Mouse (Mus musculus): ENCODE measurements around the gene Nphs2. TPM values are rescaled to one million over a fixed set of nuclear protein-coding genes. Genes with fewer than 3 reads are reported as not detected.
"Not testable (repeated sequence)": the region's sequence is repeated elsewhere in the genome, so short reads cannot be mapped to it uniquely, and the experiment has no call there.

Gene Nphs2
- polyA plus RNA-seq, 1 experiment from 2014 or later: 0.75 TPM

- no peak overlapping the region for H3K9ac ChIP-seq (replicated peaks; ENCODE audit: low read depth, low read length)
- H3K4me2 ChIP-seq (ENCODE audit: low read length): no peak overlapping the region
- no peaks in the 10 kb centered on the region for H3K27me3 ChIP-seq (replicated peaks; ENCODE audit: control insufficient read depth, insufficient read depth, low read length)
- WGBS: 85% methylated on average over 5 of the region's 5 CpGs
- H3K4me3 ChIP-seq (replicated peaks; ENCODE audit: low read length): no peak overlapping the region
- no peak for ATAC-seq
- no peaks in the 10 kb centered on the region for H3K36me3 ChIP-seq (ENCODE audit: control insufficient read depth, insufficient read depth)
- no peaks in the 10 kb centered on the region for H3K9me3 ChIP-seq (ENCODE audit: control insufficient read depth, low read length)
- H3K4me1 ChIP-seq (replicated peaks; ENCODE audit: control insufficient read depth, insufficient read depth, low read length): 0 out of 2 replicates have a peak, but pooled peaks cover 3% of the 10 kb centered on the region
- H3K27ac ChIP-seq (ENCODE audit: low read length): no peak overlapping the region
Measured at GRCm38 (mm10) chr1:156285541-156285896, 25.0 kb upstream of the Nphs2 start.

- 0 out of 2 replicates have a peak, but pooled peaks cover 3% of the 10 kb centered on the region for H3K4me1 ChIP-seq (replicated peaks; ENCODE audit: control insufficient read depth, insufficient read depth, low read length)
- H3K27ac ChIP-seq (ENCODE audit: low read length): no peak overlapping the region
- H3K9ac ChIP-seq (replicated peaks; ENCODE audit: low read depth, low read length): no peak overlapping the region
- H3K27me3 ChIP-seq (replicated peaks; ENCODE audit: control insufficient read depth, insufficient read depth, low read length): no peaks in the 10 kb centered on the region
- H3K4me2 ChIP-seq (ENCODE audit: low read length): no peak overlapping the region
- 50% methylated on average over 9 of the region's 9 CpGs for WGBS
- H3K9me3 ChIP-seq (ENCODE audit: control insufficient read depth, low read length): no peaks in the 10 kb centered on the region
- no peaks in the 10 kb centered on the region for H3K36me3 ChIP-seq (ENCODE audit: control insufficient read depth, insufficient read depth)
- ATAC-seq: no peak
- H3K4me3 ChIP-seq (replicated peaks; ENCODE audit: low read length): no peak overlapping the region
Measured at GRCm38 (mm10) chr1:156288556-156289221, 21.8 kb upstream of the Nphs2 start.

- not testable (repeated sequence) for ATAC-seq; H3K36me3 ChIP-seq (ENCODE audit: control insufficient read depth, insufficient read depth); H3K4me2 ChIP-seq (ENCODE audit: low read length); H3K4me3 ChIP-seq (replicated peaks; ENCODE audit: low read length); H3K9me3 ChIP-seq (ENCODE audit: control insufficient read depth, low read length); H3K27ac ChIP-seq (ENCODE audit: low read length); H3K9ac ChIP-seq (replicated peaks; ENCODE audit: low read depth, low read length); H3K27me3 ChIP-seq (replicated peaks; ENCODE audit: control insufficient read depth, insufficient read depth, low read length); H3K4me1 ChIP-seq (replicated peaks; ENCODE audit: control insufficient read depth, insufficient read depth, low read length)
- 73% methylated on average over 9 of the region's 10 CpGs for WGBS
Measured at GRCm38 (mm10) chr1:156289222-156289587, 21.3 kb upstream of the Nphs2 start.

GRCm38 (mm10) chr1:156290016-156290415, 20.5 kb upstream of the Nphs2 start:
- no peak for ATAC-seq
- 96% methylated on average over 6 of the region's 6 CpGs for WGBS

GRCm38 (mm10) chr1:156302911-156303749, 7.4 kb upstream of the Nphs2 start, which contains the start of gene Tdrd5:
Gene Tdrd5 (minus strand): TSS chr1:156303664.
- peak within 1 kb of the TSS; percentile 72 for H3K9ac ChIP-seq (replicated peaks; ENCODE audit: low read depth, low read length)
- no peak within 1 kb of the TSS for H3K27ac ChIP-seq (ENCODE audit: low read length)
- H3K4me1 ChIP-seq (replicated peaks; ENCODE audit: control insufficient read depth, insufficient read depth, low read length): peaks cover 3% of the 10 kb centered on the region; the same call in 1 of the 2 replicates
- H3K36me3 ChIP-seq (ENCODE audit: control insufficient read depth, insufficient read depth): no peaks in the 10 kb centered on the region
- peaks cover 26% of the 10 kb centered on the region for H3K27me3 ChIP-seq (replicated peaks; ENCODE audit: control insufficient read depth, insufficient read depth, low read length)
- no peaks in the 10 kb centered on the region for H3K9me3 ChIP-seq (ENCODE audit: control insufficient read depth, low read length)
- H3K4me3 ChIP-seq (replicated peaks; ENCODE audit: low read length): peak within 1 kb of the TSS; percentile 69
- peak within 1 kb of the TSS; percentile 98 for H3K4me2 ChIP-seq (ENCODE audit: low read length)
- under 1% methylated on average over 80 of the region's 85 CpGs for WGBS
- ATAC-seq: peak; percentile 94

More at GRCm38 (mm10) chr1:156290016-156290415, 20.5 kb upstream of the Nphs2 start:
- 0 out of 2 replicates have a peak, but pooled peaks cover 3% of the 10 kb centered on the region for H3K4me1 ChIP-seq (replicated peaks; ENCODE audit: control insufficient read depth, insufficient read depth, low read length)
- H3K36me3 ChIP-seq (ENCODE audit: control insufficient read depth, insufficient read depth): no peaks in the 10 kb centered on the region
- H3K27me3 ChIP-seq (replicated peaks; ENCODE audit: control insufficient read depth, insufficient read depth, low read length): no peaks in the 10 kb centered on the region
- no peak overlapping the region for H3K4me2 ChIP-seq (ENCODE audit: low read length)
- H3K27ac ChIP-seq (ENCODE audit: low read length): no peak overlapping the region
- no peak overlapping the region for H3K9ac ChIP-seq (replicated peaks; ENCODE audit: low read depth, low read length)
- H3K4me3 ChIP-seq (replicated peaks; ENCODE audit: low read length): no peak overlapping the region
- H3K9me3 ChIP-seq (ENCODE audit: control insufficient read depth, low read length): no peaks in the 10 kb centered on the region

GRCm38 (mm10) chr1:156308595-156308994, 1.9 kb upstream of the Nphs2 start:
- H3K36me3 ChIP-seq (ENCODE audit: control insufficient read depth, insufficient read depth): no peaks in the 10 kb centered on the region
- no peak overlapping the region for H3K4me3 ChIP-seq (replicated peaks; ENCODE audit: low read length)
- no peaks in the 10 kb centered on the region for H3K9me3 ChIP-seq (ENCODE audit: control insufficient read depth, low read length)
- no peak overlapping the region for H3K27ac ChIP-seq (ENCODE audit: low read length)
- no peak for ATAC-seq
- no peak overlapping the region for H3K9ac ChIP-seq (replicated peaks; ENCODE audit: low read depth, low read length)
- H3K4me1 ChIP-seq (replicated peaks; ENCODE audit: control insufficient read depth, insufficient read depth, low read length): peaks cover 5% of the 10 kb centered on the region
- WGBS: 79% methylated on average over 1 of the region's 1 CpGs
- peaks cover 25% of the 10 kb centered on the region for H3K27me3 ChIP-seq (replicated peaks; ENCODE audit: control insufficient read depth, insufficient read depth, low read length)
- no peak overlapping the region for H3K4me2 ChIP-seq (ENCODE audit: low read length)

GRCm38 (mm10) chr1:156323126-156323525, 12.6 kb downstream of the Nphs2 start:
- Histone ChIP-seq H3K4me1 (replicated peaks; ENCODE audit: control insufficient read depth, insufficient read depth, low read length) (no peaks in the 10 kb centered on the region), H3K27ac (ENCODE audit: low read length) (no peak overlapping the region)

GRCm38 (mm10) chr1:156340847-156341246, 30.3 kb downstream of the Nphs2 start:
- Histone ChIP-seq H3K36me3 (ENCODE audit: control insufficient read depth, insufficient read depth) (no peaks in the 10 kb centered on the region), H3K4me3 (replicated peaks; ENCODE audit: low read length) (no peak overlapping the region), H3K9me3 (ENCODE audit: control insufficient read depth, low read length) (no peaks in the 10 kb centered on the region), H3K27me3 (replicated peaks; ENCODE audit: control insufficient read depth, insufficient read depth, low read length) (no peaks in the 10 kb centered on the region), H3K27ac (ENCODE audit: low read length) (no peak overlapping the region), H3K4me2 (ENCODE audit: low read length) (no peak overlapping the region), H3K4me1 (replicated peaks; ENCODE audit: control insufficient read depth, insufficient read depth, low read length) (no peaks in the 10 kb centered on the region), H3K9ac (replicated peaks; ENCODE audit: low read depth, low read length) (no peak overlapping the region)
- 80% methylated on average over 4 of the region's 4 CpGs for WGBS
- ATAC-seq: no peak

More at GRCm38 (mm10) chr1:156323126-156323525, 12.6 kb downstream of the Nphs2 start:
- no peak overlapping the region for H3K9ac ChIP-seq (replicated peaks; ENCODE audit: low read depth, low read length)
- no peaks in the 10 kb centered on the region for H3K27me3 ChIP-seq (replicated peaks; ENCODE audit: control insufficient read depth, insufficient read depth, low read length)
- no peaks in the 10 kb centered on the region for H3K9me3 ChIP-seq (ENCODE audit: control insufficient read depth, low read length)
- H3K4me2 ChIP-seq (ENCODE audit: low read length): no peak overlapping the region
- H3K36me3 ChIP-seq (ENCODE audit: control insufficient read depth, insufficient read depth): no peaks in the 10 kb centered on the region
- no peak overlapping the region for H3K4me3 ChIP-seq (replicated peaks; ENCODE audit: low read length)
- WGBS: 86% methylated on average over 9 of the region's 9 CpGs
- no peak for ATAC-seq

- no peak overlapping the region for H3K4me3 ChIP-seq (replicated peaks; ENCODE audit: low read length)
- H3K27me3 ChIP-seq (replicated peaks; ENCODE audit: control insufficient read depth, insufficient read depth, low read length): no peaks in the 10 kb centered on the region
- no peaks in the 10 kb centered on the region for H3K4me1 ChIP-seq (replicated peaks; ENCODE audit: control insufficient read depth, insufficient read depth, low read length)
- 77% methylated on average over 4 of the region's 4 CpGs for WGBS
- H3K9me3 ChIP-seq (ENCODE audit: control insufficient read depth, low read length): no peaks in the 10 kb centered on the region
- no peak overlapping the region for H3K27ac ChIP-seq (ENCODE audit: low read length)
- no peak overlapping the region for H3K4me2 ChIP-seq (ENCODE audit: low read length)
- H3K9ac ChIP-seq (replicated peaks; ENCODE audit: low read depth, low read length): no peak overlapping the region
- no peaks in the 10 kb centered on the region for H3K36me3 ChIP-seq (ENCODE audit: control insufficient read depth, insufficient read depth)
- ATAC-seq: no peak
Measured at GRCm38 (mm10) chr1:156344433-156344832, 33.9 kb downstream of the Nphs2 start.
